In genomic region chr10:23150401-23150800, GRCm38 (mm10) we compare ENCODE assay signal across 9 mouse cellular contexts.
DNase-seq lines count a peak whose midpoint lies in the region; ATAC-seq and TF ChIP-seq lines count a peak whose summit lies in the region.
"Had no signal": no experiment of that assay in that cellular context is flagged by ENCODE, and none has a peak within 500 bp of the region (broad histone marks: within the 10 kb centered on the region; RNA-seq: fewer than 3 reads in every experiment).

No protein-coding gene starts in this region.

- no peak overlapping the region for H3K4me3 ChIP-seq in liver, embryonic 12.5 days
- H3K4me3 ChIP-seq: stomach, embryonic 15.5 days had no signal

- H3K9me3 ChIP-seq in liver, embryonic 12.5 days (replicated peaks) = no peaks in the 10 kb centered on the region
- H3K9me3 ChIP-seq: stomach, embryonic 15.5 days had no signal

- WGBS in liver, embryonic 12.5 days (ENCODE audit: insufficient replicate concordance) = 78% methylated on average over 3 of the region's 3 CpGs

- H3K36me3 ChIP-seq in liver, embryonic 12.5 days = no peaks in the 10 kb centered on the region
- H3K36me3 ChIP-seq: stomach, embryonic 15.5 days had no signal

- peak; percentile 32 for DNase-seq in adrenal gland, postnatal 14 days
- DNase-seq in adrenal gland, adult 2 months = no peak
- DNase-seq in liver = peak; percentile 28
- peak; percentile 29 for DNase-seq in brain, embryonic 14.5 days (ENCODE audit: low read depth)
- peak; percentile 1 for DNase-seq in natural killer cell, adult 2 months (ENCODE audit: low spot score in 2 of 2)
- no peak for DNase-seq in right cerebral cortex, adult 18-20 months
- DNase-seq in ovary, postnatal 14 days (ENCODE audit: low spot score) = no peak

- no peak overlapping the region for H3K4me2 ChIP-seq in liver, embryonic 12.5 days
- H3K4me2 ChIP-seq: stomach, embryonic 15.5 days had no signal

- no peaks in the 10 kb centered on the region for H3K4me1 ChIP-seq in liver, embryonic 12.5 days
- H3K4me1 ChIP-seq: stomach, embryonic 15.5 days had no signal

- ATAC-seq in liver, embryonic 12.5 days = no peak

- no peak overlapping the region for H3K27ac ChIP-seq in liver, embryonic 12.5 days
- H3K27ac ChIP-seq: stomach, embryonic 15.5 days had no signal

- no peak overlapping the region for H3K9ac ChIP-seq in liver, embryonic 12.5 days
- H3K9ac ChIP-seq: stomach, embryonic 15.5 days had no signal

- H3K27me3 ChIP-seq in liver, embryonic 12.5 days (replicated peaks) = no peaks in the 10 kb centered on the region
- H3K27me3 ChIP-seq: stomach, embryonic 15.5 days had no signal

- TF ChIP-seq POLR2A in brain, embryonic 14.5 days (IDR thresholded peaks at IDR 0.05; ENCODE audit: borderline replicate concordance, extremely low read depth, insufficient read depth, insufficient read length, poor library complexity, severe bottlenecking) = no peak

- TF ChIP-seq CTCF in brain, embryonic 14.5 days (IDR thresholded peaks at IDR 0.05; ENCODE audit: borderline replicate concordance, extremely low read depth, insufficient read depth, insufficient read length) = peak; percentile 51; the same call in 1 of the 2 replicates

Comparison
In these comparisons a context has a peak if more than half of its experiments do, and no peak if none do; other contexts are left out.
1. DNase-seq: peak in adrenal gland, postnatal 14 days (single experiment), liver (single experiment), brain, embryonic 14.5 days (single experiment) and natural killer cell, adult 2 months (2 of 2); none in adrenal gland, adult 2 months (single experiment), right cerebral cortex, adult 18-20 months (single experiment) and ovary, postnatal 14 days (single experiment).